Mouse (Mus musculus) liver, embryonic 13.5 days (tissue): Measurements from ENCODE around the gene Snrpb2. TPM values are rescaled to one million over a fixed set of nuclear protein-coding genes. Genes with fewer than 3 reads are reported as not detected.

ENCODE experiments used
- ATAC-seq: fragments of 200-750 bp; cut with Nextera tagmentation; 2 replicates; pipeline ENCODE4 v1.8.0; 2017; ENCODE audit warnings: low read depth, mild to moderate bottlenecking, moderate number of reproducible peaks, moderate library complexity
- DNase-seq: peaks from one replicate; pipeline ENCODE4 v3.0.0; 2022
- H3K27ac ChIP-seq: fragments of 300-500 bp; sonication (generic); 2 replicates; pipeline ENCODE4 v1.5.1; 2015; ENCODE audit warnings: moderate library complexity, mild to moderate bottlenecking, inconsistent platforms
- H3K27me3 ChIP-seq: fragments of 300-500 bp; sonication (generic); 2 replicates; pipeline ENCODE4 v1.6.1; 2015; ENCODE audit warnings: mild to moderate bottlenecking, inconsistent platforms
- H3K36me3 ChIP-seq: fragments of 300-500 bp; sonication (generic); 2 replicates; pipeline ENCODE4 v1.6.1; 2015; ENCODE audit warnings: mild to moderate bottlenecking, inconsistent platforms
- H3K4me1 ChIP-seq: fragments of 300-500 bp; sonication (generic); replicated peaks from 2 replicates; pipeline ENCODE4 v1.6.1; 2015; ENCODE audit warnings: inconsistent platforms
- H3K4me2 ChIP-seq: fragments of 300-500 bp; sonication (generic); 2 replicates; pipeline ENCODE4 v1.6.1; 2015; ENCODE audit warnings: inconsistent platforms, mild to moderate bottlenecking, moderate library complexity
- H3K4me3 ChIP-seq: fragments of 300-500 bp; sonication (generic); replicated peaks from 2 replicates; pipeline ENCODE4 v1.5.1; 2015; ENCODE audit warnings: mild to moderate bottlenecking, inconsistent platforms
- H3K9ac ChIP-seq: fragments of 300-500 bp; sonication (generic); 2 replicates; pipeline ENCODE4 v1.6.1; 2015; ENCODE audit warnings: mild to moderate bottlenecking, inconsistent platforms
- H3K9me3 ChIP-seq: fragments of 300-500 bp; sonication (generic); replicated peaks from 2 replicates; pipeline ENCODE4 v1.6.1; 2016; ENCODE audit warnings: inconsistent platforms
- WGBS: fragments of 180-500 bp; shearing (Covaris S2); methylation state at CpG from one replicate; pipeline ENCODE4 v1.1.7; 2015; ENCODE audit not compliant: insufficient replicate concordance; 5-methylcytosine and 5-hydroxymethylcytosine counted together
- polyA plus RNA-seq: library from polyadenylated mRNA; unstranded; fragments of >200 nt; fragmentation: Nextera tagmentation; extraction: Ambion mirVana; gene quantifications from 2 replicates; pipeline ENCODE4 v1.2.1, GENCODE M21; 2015

Gene Snrpb2
- polyA plus RNA-seq: 43.9 and 60.1 TPM in 2 replicates

DNA sequence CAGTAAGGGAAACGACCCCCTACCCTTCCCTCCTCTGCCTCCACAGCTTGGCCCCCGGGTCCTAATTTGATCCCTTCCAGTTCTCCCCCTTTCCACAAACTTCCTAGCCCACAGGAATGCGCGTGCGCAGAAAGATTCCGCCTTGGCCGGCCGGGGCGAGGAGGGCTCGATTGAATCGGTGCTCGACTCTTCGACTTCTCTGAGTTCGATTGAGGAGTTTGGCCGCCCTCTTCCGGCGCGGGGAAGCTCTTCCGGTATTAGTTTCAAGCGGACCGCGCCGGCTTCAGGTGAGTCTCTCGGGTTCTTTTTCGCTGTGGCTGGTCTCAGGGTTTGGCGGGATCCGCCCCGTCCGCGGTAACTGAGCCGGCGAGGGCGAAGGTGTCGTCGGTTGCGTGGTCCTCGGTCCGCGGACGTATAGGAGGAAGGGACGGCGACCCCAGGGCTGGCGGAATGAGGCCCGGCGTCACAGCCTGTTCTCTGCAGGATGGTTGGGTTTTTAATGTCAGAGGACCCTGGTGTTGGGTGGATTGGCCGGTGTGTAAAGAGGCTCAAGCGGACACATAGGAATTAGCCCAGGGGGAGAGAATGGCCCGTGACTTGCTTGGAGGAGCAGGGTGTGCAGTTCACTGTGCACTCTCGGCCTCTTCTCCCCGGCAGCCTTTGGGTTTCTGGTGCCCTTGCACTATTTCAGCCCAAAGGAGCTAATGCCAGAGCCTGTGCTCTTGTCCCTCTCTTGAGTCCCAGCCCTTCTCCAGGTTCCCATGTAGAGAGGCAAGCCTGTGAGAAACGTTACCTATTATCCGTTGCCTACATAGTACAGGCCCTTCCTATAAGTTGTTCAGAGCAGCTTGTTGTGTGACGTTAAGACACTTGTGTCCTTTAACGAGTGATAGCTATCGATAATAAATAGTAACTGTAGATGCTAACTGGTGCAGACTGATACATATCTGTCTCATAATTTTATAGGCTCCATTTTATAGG, at the start of gene Snrpb2:
Gene Snrpb2, plus strand, starts transcription at position 228 of the 981 bp plus-strand sequence.
- ATAC-seq: peak; percentile 88
- Histone ChIP-seq H3K36me3 (peaks cover 23% of the 10 kb centered on the region), H3K9me3 (no peaks in the 10 kb centered on the region), H3K9ac (peak within 1 kb of the TSS; percentile 80), H3K4me3 (peak within 1 kb of the TSS; percentile 74), H3K4me2 (peak within 1 kb of the TSS; percentile 74), H3K27me3 (no peaks in the 10 kb centered on the region), H3K4me1 (peaks cover 8% of the 10 kb centered on the region), H3K27ac (peak within 1 kb of the TSS; percentile 42; the same call in 1 of the 2 replicates)
- peak; percentile 74 for DNase-seq
- WGBS: under 1% methylated on average over 55 of the region's 55 CpGs

DNA sequence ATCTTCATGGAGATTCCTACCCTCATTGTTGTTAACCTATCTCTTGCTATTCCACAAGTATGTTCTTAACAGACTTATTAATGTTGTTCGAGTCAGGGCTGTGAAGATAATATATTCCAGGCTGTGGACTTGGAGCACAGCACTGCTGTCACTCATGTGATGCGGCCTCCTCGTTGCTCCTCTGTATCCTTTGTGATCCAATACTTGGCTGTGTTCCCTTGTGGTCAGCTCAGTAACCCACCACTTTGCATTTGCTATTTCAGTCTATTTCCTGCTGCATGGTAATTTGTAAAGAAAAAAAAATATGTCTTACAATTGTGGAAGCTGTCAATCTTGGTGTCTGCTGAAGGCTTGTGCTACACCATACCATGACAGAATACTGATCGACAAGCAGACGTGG, 49.8 kb upstream of the Snrpb2 start:
- H3K27ac ChIP-seq: no peak overlapping the region

DNA sequence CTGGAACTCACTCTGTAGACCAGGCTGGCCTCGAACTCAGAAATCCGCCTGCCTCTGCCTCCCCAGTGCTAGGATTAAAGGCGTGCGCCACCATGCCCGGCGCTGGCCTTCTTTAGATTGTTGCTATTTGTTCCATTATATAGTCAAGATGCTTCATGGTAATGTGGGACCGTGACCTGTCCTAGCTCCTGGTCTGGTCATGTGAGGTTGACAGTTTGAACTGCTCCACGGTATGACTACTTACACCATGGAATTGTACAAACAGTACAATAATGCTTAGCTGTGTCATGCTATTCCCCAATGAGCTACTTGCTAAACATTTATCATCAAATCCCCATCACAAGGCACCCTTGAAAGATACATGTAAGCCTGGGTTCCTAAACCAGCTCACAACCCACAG, 44.8 kb upstream of the Snrpb2 start:
- no peak for DNase-seq
- Histone ChIP-seq H3K36me3 (no peaks in the 10 kb centered on the region), H3K27me3 (no peaks in the 10 kb centered on the region), H3K4me2 (no peak overlapping the region), H3K9me3 (no peaks in the 10 kb centered on the region), H3K27ac (no peak overlapping the region), H3K9ac (no peak overlapping the region), H3K4me3 (no peak overlapping the region), H3K4me1 (no peaks in the 10 kb centered on the region)
- ATAC-seq: no peak
- WGBS: 84% methylated on average over 8 of the region's 8 CpGs

More for the DNA sequence above, 49.8 kb upstream of the Snrpb2 start:
- Histone ChIP-seq H3K4me2 (no peak overlapping the region), H3K36me3 (no peaks in the 10 kb centered on the region), H3K9me3 (no peaks in the 10 kb centered on the region), H3K9ac (no peak overlapping the region), H3K4me1 (no peaks in the 10 kb centered on the region), H3K4me3 (no peak overlapping the region), H3K27me3 (no peaks in the 10 kb centered on the region)
- no peak for ATAC-seq
- DNase-seq: no peak
- 47% methylated on average over 5 of the region's 5 CpGs for WGBS

DNA sequence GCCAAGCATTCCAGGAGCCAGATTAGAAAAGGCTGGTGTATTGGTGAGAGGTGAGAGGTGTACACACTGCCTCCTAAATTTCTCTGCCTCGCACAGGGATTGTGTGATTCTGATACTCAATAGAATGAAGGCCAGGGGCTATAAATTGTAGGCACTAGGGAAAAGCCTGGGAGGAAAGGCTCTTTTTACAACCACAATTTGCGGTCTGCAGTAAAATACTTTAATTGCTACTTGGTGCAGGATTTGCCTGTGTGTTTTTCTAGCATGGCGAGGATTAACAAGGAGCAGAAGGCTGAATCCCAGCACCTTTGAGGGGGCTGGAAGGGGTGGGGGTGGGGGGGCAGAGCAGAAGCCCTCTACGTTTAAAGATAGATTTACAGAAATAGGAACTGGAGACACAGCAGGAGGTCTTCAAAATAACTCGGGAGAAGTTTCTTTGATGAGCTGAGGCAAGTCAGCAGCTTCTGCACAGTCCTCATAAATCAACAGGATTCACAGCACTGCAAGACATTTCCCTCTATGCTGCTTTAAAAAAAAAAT, 44.2 kb upstream of the Snrpb2 start:
- no peak overlapping the region for H3K27ac ChIP-seq
- H3K27me3 ChIP-seq: no peaks in the 10 kb centered on the region
- H3K4me3 ChIP-seq: no peak overlapping the region
- DNase-seq (no peak), ATAC-seq (no peak)
- no peak overlapping the region for H3K9ac ChIP-seq
- H3K4me1 ChIP-seq: no peaks in the 10 kb centered on the region
- no peaks in the 10 kb centered on the region for H3K9me3 ChIP-seq
- no peaks in the 10 kb centered on the region for H3K36me3 ChIP-seq
- 37% methylated on average over 5 of the region's 5 CpGs for WGBS
- H3K4me2 ChIP-seq: no peak overlapping the region

DNA sequence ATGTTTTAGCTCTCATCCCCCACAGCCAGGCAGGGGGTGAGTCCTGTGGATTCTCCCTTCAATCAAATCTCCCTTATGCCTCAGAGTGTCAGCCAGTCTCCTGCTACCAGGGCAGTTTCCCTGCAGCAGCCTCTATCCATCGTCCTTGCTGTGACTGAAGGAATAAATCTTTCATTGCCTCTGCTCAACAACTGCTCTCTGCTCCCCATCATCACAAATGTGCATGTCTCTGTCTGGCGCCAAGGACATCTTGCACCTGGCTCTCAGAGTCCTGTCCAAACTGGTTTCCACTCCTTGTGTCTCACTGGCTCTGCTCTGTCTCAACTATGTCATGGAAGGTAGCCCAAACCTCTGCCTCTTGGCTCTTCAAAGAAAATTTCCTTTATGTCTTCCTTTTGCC, 43.1 kb upstream of the Snrpb2 start:
- Histone ChIP-seq H3K4me1 (no peaks in the 10 kb centered on the region), H3K9me3 (no peaks in the 10 kb centered on the region)
- ATAC-seq: no peak

DNA sequence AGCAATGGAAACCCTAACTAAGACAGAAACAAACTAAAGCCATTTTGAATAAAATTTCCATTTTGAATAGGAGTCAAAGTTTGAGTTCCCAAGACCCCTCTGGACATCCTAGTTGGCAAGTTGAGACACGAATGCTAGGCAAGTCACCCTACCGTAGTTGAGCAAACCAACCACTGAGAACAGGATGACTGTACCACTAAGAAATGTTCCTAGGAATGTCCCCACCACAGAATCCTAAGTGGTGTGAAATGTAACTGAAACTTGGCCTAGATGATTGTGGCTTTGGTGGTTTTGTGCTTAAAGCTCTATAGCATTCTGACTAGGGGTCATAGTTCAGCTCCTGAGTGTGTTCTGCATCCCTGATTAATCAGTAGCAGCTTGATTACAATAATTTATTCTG, 39.5 kb upstream of the Snrpb2 start:
- H3K4me2 ChIP-seq: no peak overlapping the region
- no peak overlapping the region for H3K27ac ChIP-seq
- no peak overlapping the region for H3K4me3 ChIP-seq
- DNase-seq: no peak
- no peaks in the 10 kb centered on the region for H3K9me3 ChIP-seq
- WGBS: 74% methylated on average over 2 of the region's 2 CpGs
- no peak for ATAC-seq
- H3K4me1 ChIP-seq: no peaks in the 10 kb centered on the region
- no peaks in the 10 kb centered on the region for H3K36me3 ChIP-seq
- H3K27me3 ChIP-seq: no peaks in the 10 kb centered on the region
- H3K9ac ChIP-seq: no peak overlapping the region

More for the DNA sequence above, 43.1 kb upstream of the Snrpb2 start:
- Histone ChIP-seq H3K4me3 (no peak overlapping the region), H3K4me2 (no peak overlapping the region), H3K27me3 (no peaks in the 10 kb centered on the region), H3K36me3 (no peaks in the 10 kb centered on the region), H3K27ac (no peak overlapping the region), H3K9ac (no peak overlapping the region)
- 31% methylated on average over 2 of the region's 2 CpGs for WGBS
- DNase-seq: no peak

DNA sequence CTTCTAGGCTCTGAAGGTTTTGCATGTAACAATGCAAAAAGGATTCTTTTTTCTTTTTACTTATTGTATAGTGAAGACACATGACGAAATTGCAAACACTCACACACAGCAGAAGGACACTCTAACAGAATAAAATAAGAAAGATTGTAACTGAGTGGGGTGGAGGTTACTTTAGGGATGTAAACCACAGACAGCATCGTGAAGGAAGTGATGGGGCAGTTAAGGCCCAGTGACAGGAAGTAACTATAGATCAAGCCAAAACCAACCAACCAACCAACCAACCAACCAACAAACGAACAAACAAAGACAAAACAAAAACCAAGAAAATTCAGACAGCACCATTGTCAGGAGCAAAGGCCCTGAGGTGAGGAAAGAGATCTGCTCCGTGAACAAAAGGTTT, 38.6 kb upstream of the Snrpb2 start:
- DNase-seq (no peak), ATAC-seq (no peak)
- no peaks in the 10 kb centered on the region for H3K36me3 ChIP-seq
- no peaks in the 10 kb centered on the region for H3K27me3 ChIP-seq
- H3K9me3 ChIP-seq: no peaks in the 10 kb centered on the region
- H3K9ac ChIP-seq: no peak overlapping the region
- H3K4me2 ChIP-seq: no peak overlapping the region
- WGBS: 35% methylated on average over 4 of the region's 4 CpGs
- H3K4me1 ChIP-seq: no peaks in the 10 kb centered on the region
- no peak overlapping the region for H3K4me3 ChIP-seq
- H3K27ac ChIP-seq: no peak overlapping the region

DNA sequence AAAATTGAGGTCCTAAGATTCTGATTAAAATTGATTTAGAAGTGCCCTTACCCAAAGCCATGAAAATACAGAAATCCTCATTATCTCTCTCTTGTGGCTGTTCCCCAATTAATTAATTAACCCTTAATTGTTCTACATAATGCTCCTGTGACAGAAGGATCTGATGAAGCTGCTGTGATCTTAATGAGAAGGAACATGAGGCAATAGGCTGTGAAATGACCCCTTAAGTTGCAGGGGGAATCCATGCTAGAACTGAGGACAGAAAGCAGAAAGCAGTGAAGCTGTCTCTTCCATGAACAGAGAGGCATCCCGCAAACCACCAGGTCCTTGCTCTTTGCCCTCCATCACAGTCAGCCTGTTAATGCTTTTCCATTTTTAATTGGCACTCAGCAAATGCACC, 31.6 kb upstream of the Snrpb2 start:
- H3K4me2 ChIP-seq: no peak overlapping the region
- 81% methylated on average over 1 of the region's 1 CpGs for WGBS
- no peaks in the 10 kb centered on the region for H3K9me3 ChIP-seq
- H3K4me3 ChIP-seq: no peak overlapping the region
- H3K27me3 ChIP-seq: no peaks in the 10 kb centered on the region
- H3K4me1 ChIP-seq: no peaks in the 10 kb centered on the region
- DNase-seq: no peak
- no peak overlapping the region for H3K27ac ChIP-seq
- H3K9ac ChIP-seq: no peak overlapping the region
- no peaks in the 10 kb centered on the region for H3K36me3 ChIP-seq
- ATAC-seq: no peak

DNA sequence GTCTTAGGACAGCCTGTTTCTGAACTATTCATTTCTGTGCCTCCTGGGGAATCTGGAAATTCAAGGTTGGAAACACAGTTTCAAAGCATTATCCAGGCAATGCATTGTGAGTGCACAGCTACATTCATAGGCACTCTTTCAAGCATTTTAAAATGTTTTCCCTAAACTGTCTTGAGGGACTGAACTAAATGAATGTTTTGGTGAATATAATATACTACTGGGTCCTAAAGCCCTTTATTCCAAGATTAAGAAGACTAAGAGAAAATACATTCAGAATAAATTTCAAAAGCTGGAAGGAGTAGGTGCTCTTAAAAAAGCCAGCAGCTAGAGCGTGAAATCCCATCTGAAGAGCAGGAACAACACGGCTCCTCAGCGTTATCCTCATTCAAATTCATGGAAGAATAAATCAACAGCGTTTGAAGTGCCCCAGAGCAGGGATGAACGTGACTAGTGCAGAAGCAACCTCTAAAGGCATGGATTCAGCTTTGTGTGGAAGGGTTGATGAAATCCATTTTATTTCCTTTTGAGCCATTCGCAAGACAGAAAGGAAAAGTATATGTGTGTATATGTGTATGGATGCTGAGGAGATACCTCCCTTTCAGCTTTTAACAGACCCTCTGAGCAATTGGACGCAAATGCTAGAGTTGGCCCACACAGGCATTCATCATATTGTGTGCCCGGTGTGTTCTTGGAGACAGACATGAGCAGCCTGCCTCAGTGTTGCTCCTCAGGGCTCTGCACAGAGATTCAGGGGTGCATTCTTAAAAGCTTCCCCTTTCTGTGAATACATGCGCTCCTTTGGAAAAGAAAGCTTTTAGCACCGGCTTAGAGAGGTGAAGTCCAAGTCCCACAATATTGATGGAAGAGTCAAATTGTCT, 30.2 kb upstream of the Snrpb2 start:
- H3K27ac ChIP-seq: no peak overlapping the region
- H3K4me1 ChIP-seq: no peaks in the 10 kb centered on the region
- H3K4me2 ChIP-seq: no peak overlapping the region
- no peaks in the 10 kb centered on the region for H3K9me3 ChIP-seq
- no peak for DNase-seq
- no peak overlapping the region for H3K4me3 ChIP-seq
- no peak for ATAC-seq
- no peak overlapping the region for H3K9ac ChIP-seq
- WGBS: 66% methylated on average over 10 of the region's 10 CpGs
- H3K27me3 ChIP-seq: no peaks in the 10 kb centered on the region
- no peaks in the 10 kb centered on the region for H3K36me3 ChIP-seq

DNA sequence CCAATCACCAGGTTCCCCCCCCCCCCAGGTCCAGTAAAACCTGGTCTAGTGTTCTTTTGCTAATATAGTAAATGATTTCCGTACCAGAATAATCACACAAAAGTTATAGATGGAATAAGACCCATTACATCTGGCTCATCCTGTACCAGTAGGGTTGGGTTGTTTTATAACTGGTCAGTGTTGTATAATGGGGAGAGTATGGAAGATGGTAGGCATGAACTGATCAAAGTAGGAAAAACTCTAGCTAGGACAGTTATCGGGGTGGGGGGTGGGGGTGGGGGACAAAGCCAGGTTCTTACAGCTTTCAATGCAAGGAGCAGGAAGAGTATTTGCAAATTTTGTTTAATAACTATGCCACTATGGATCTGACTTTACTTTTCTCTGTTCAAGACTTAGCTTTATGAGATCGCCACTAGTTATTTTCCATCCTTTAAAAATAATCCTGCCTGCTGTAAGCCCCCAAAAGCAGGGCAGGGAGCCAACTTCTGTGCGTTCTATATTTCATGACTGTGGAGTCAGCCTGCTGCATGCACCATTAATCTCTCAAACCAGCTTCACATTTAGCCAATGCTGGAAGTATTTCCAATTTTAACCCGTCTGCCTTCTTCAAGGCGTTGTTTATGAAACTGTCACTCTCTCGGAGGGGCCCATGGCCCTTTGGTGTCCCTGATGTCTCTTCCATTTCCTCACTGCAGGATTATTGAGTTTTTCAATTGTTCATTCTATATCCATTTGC, 28.3 kb upstream of the Snrpb2 start:
- H3K4me3 ChIP-seq: no peak overlapping the region
- no peaks in the 10 kb centered on the region for H3K27me3 ChIP-seq
- H3K27ac ChIP-seq: no peak overlapping the region
- DNase-seq (no peak), ATAC-seq (no peak)
- H3K36me3 ChIP-seq: no peaks in the 10 kb centered on the region
- WGBS: 70% methylated on average over 7 of the region's 7 CpGs
- no peak overlapping the region for H3K4me2 ChIP-seq
- no peaks in the 10 kb centered on the region for H3K9me3 ChIP-seq
- no peak overlapping the region for H3K9ac ChIP-seq
- H3K4me1 ChIP-seq: no peaks in the 10 kb centered on the region
